ENCODE assay signal across 9 mouse cellular contexts in the genomic region with DNA sequence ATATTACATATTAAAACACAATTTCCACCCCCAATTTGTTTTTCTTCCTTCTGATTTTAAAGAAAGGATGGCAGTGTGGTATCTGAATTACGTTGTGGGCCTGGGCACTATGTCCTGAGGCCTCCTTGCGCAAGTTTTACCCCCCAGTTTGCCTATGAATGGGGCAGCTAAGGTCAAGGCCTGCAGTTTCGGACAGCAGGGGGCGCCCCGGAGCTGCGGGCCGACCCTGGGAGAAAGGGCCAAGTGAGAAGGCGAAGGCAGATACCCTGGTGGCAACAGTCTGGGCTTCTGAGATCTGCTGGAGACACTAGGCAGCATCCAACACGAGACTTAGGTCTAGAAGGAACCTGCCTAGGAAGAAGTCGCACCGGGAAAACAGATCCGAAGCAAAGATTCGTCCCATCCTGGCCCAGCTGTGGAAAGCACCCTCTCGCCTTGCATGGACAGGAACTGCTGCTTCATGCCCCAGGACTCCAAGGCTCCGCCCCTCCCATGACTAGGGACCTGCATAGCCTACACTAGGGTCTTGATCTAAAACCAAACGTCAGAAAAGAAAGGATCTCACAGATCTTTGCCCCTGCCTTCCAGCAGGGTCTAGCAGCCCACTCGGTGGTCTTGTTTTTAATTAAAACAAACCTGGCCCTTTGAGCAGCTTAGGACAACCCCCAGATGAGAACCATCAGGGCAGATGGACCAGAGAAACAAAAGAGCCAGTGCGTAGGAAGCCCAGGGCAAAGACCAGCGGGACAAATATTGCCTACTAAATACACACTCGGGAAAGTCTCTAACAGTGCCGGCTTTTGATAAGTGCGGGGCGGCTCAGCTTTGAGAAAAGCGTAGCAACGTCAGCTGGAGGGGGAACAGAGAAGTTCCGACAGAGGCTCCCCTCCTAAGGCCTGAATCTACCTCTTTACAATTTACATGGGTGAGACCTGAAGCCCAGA.
DNase-seq lines count a peak whose midpoint lies in the region; ATAC-seq and TF ChIP-seq lines count a peak whose summit lies in the region.
"Had no signal": no experiment of that assay in that cellular context is flagged by ENCODE, and none has a peak within 500 bp of the region (broad histone marks: within the 10 kb centered on the region; RNA-seq: fewer than 3 reads in every experiment).

No protein-coding gene starts in this region.

- H3K9me3 ChIP-seq in neural tube, embryonic 15.5 days (replicated peaks) = no peaks in the 10 kb centered on the region
- H3K9me3 ChIP-seq in liver, embryonic 15.5 days (replicated peaks) = no peaks in the 10 kb centered on the region
- H3K9me3 ChIP-seq: heart, embryonic 15.5 days had no signal

- H3K4me1 ChIP-seq in neural tube, embryonic 15.5 days = peaks cover 6% of the 10 kb centered on the region; the same call in 1 of the 2 replicates
- peaks cover 3% of the 10 kb centered on the region; the same call in 1 of the 2 replicates for H3K4me1 ChIP-seq in liver, embryonic 15.5 days (replicated peaks)

- no peak overlapping the region for H3K27ac ChIP-seq in neural tube, embryonic 15.5 days (replicated peaks)
- no peak overlapping the region for H3K27ac ChIP-seq in gastrocnemius, adult 2 months
- no peak overlapping the region for H3K27ac ChIP-seq in liver, embryonic 15.5 days (replicated peaks)
- H3K27ac ChIP-seq: heart, embryonic 15.5 days had no signal

- DNase-seq in neural tube, embryonic 10.5 days (ENCODE audit: extremely low spot score, low spot score) = peak; percentile 77
- peak; percentile 56 for DNase-seq in c-Kit-positive CD71-positive TER-119-positive erythroid progenitor cells, embryonic 14.5 days (ENCODE audit: low spot score)
- DNase-seq in gastrocnemius, adult 2 months = peak; percentile 88
- peak; percentile 61 for DNase-seq in kidney, adult 9 months
- peak; percentile 48 for DNase-seq in retina, postnatal 7 days (ENCODE audit: low read depth, low spot score)
- peak; percentile 74 for DNase-seq in urinary bladder, adult 2 months (ENCODE audit: low spot score)

- no peak overlapping the region for H3K4me2 ChIP-seq in neural tube, embryonic 15.5 days
- peak overlapping the region; percentile 41 for H3K4me2 ChIP-seq in liver, embryonic 15.5 days
- H3K4me2 ChIP-seq: heart, embryonic 15.5 days had no signal

- H3K9ac ChIP-seq in neural tube, embryonic 15.5 days (replicated peaks) = no peak overlapping the region
- H3K9ac ChIP-seq in liver, embryonic 15.5 days = no peak overlapping the region
- H3K9ac ChIP-seq: heart, embryonic 15.5 days had no signal

- no peaks in the 10 kb centered on the region for H3K36me3 ChIP-seq in neural tube, embryonic 15.5 days
- no peaks in the 10 kb centered on the region for H3K36me3 ChIP-seq in liver, embryonic 15.5 days (replicated peaks)
- H3K36me3 ChIP-seq: heart, embryonic 15.5 days had no signal

- no peaks in the 10 kb centered on the region for H3K27me3 ChIP-seq in neural tube, embryonic 15.5 days (replicated peaks)
- no peaks in the 10 kb centered on the region for H3K27me3 ChIP-seq in liver, embryonic 15.5 days
- H3K27me3 ChIP-seq: heart, embryonic 15.5 days had no signal

- TF ChIP-seq CTCF in gastrocnemius, adult 2 months (IDR thresholded peaks at IDR 0.05) = no peak; the same call in 1 of the 2 replicates

- no peak for ATAC-seq in neural tube, embryonic 15.5 days (ENCODE audit: low FRiP score)
- peak; percentile 54 for ATAC-seq in liver, embryonic 15.5 days (ENCODE audit: insufficient read depth)

- H3K4me3 ChIP-seq in neural tube, embryonic 15.5 days (replicated peaks) = no peak overlapping the region
- no peak overlapping the region for H3K4me3 ChIP-seq in gastrocnemius, adult 2 months
- no peak overlapping the region for H3K4me3 ChIP-seq in liver, embryonic 15.5 days (replicated peaks)
- H3K4me3 ChIP-seq: heart, embryonic 15.5 days had no signal

- intact Hi-C loops in gastrocnemius, adult 2 months (cut with DNase I) = loop anchor here (1.0 to 10.0 kb wide), 3 partner anchors 123 to 575 kb away; no protein-coding TSS in a partner anchor

- WGBS in neural tube, embryonic 15.5 days = 49% methylated on average over 26 of the region's 26 CpGs
- WGBS in liver, embryonic 15.5 days (ENCODE audit: insufficient replicate concordance) = 46% methylated on average over 26 of the region's 26 CpGs
